Mouse (Mus musculus): ENCODE results near the gene Sphkap. TPM values are rescaled to one million over a fixed set of nuclear protein-coding genes. Genes with fewer than 3 reads are reported as not detected.

Gene Sphkap
- polyA plus RNA-seq, 1 experiment from 2014 or later = 0.38 TPM

- ATAC-seq = no peak
- 79% methylated on average over 6 of the region's 6 CpGs for WGBS
- no peak overlapping the region for H3K4me3 ChIP-seq (ENCODE audit: low read depth, low read length)
- no peak overlapping the region for H3K27ac ChIP-seq (ENCODE audit: low read depth, low read length)
- H3K9me3 ChIP-seq (ENCODE audit: control insufficient read depth) = no peaks in the 10 kb centered on the region
- H3K36me3 ChIP-seq (ENCODE audit: control insufficient read depth, insufficient read depth) = no peaks in the 10 kb centered on the region
- no peak overlapping the region for H3K9ac ChIP-seq (ENCODE audit: low read depth, low read length)
- no peaks in the 10 kb centered on the region for H3K27me3 ChIP-seq (replicated peaks; ENCODE audit: control insufficient read depth, insufficient read depth, low read length)
- no peak overlapping the region for H3K4me2 ChIP-seq (replicated peaks; ENCODE audit: low read depth)
- no peak for TF ChIP-seq CTCF (IDR thresholded peaks at IDR 0.05; ENCODE audit: low read depth)
- H3K4me1 ChIP-seq (replicated peaks; ENCODE audit: control insufficient read depth, insufficient read depth, low read length) = no peaks in the 10 kb centered on the region
These were observed 45.8 kb downstream of the Sphkap start for GRCm38 (mm10) chr1:83362168-83362567.

GRCm38 (mm10) chr1:83346453-83346852, 61.5 kb downstream of the Sphkap start:
- no peak for ATAC-seq
- Histone ChIP-seq H3K9ac (ENCODE audit: low read depth, low read length) (no peak overlapping the region), H3K27me3 (replicated peaks; ENCODE audit: control insufficient read depth, insufficient read depth, low read length) (no peaks in the 10 kb centered on the region), H3K4me2 (replicated peaks; ENCODE audit: low read depth) (no peak overlapping the region), H3K4me1 (replicated peaks; ENCODE audit: control insufficient read depth, insufficient read depth, low read length) (no peaks in the 10 kb centered on the region), H3K27ac (ENCODE audit: low read depth, low read length) (no peak overlapping the region), H3K36me3 (ENCODE audit: control insufficient read depth, insufficient read depth) (no peaks in the 10 kb centered on the region), H3K4me3 (ENCODE audit: low read depth, low read length) (no peak overlapping the region), H3K9me3 (ENCODE audit: control insufficient read depth) (no peaks in the 10 kb centered on the region)
- no peak for TF ChIP-seq CTCF (IDR thresholded peaks at IDR 0.05; ENCODE audit: low read depth)
- WGBS = 81% methylated on average over 1 of the region's 1 CpGs

GRCm38 (mm10) chr1:83345572-83345971, 62.4 kb downstream of the Sphkap start:
- H3K9ac ChIP-seq (ENCODE audit: low read depth, low read length) = no peak overlapping the region
- no peak for TF ChIP-seq CTCF (IDR thresholded peaks at IDR 0.05; ENCODE audit: low read depth)

GRCm38 (mm10) chr1:83345069-83345468, 62.9 kb downstream of the Sphkap start:
- no peaks in the 10 kb centered on the region for H3K27me3 ChIP-seq (replicated peaks; ENCODE audit: control insufficient read depth, insufficient read depth, low read length)
- 60% methylated on average over 3 of the region's 3 CpGs for WGBS
- no peaks in the 10 kb centered on the region for H3K36me3 ChIP-seq (ENCODE audit: control insufficient read depth, insufficient read depth)
- no peaks in the 10 kb centered on the region for H3K9me3 ChIP-seq (ENCODE audit: control insufficient read depth)
- H3K4me1 ChIP-seq (replicated peaks; ENCODE audit: control insufficient read depth, insufficient read depth, low read length) = no peaks in the 10 kb centered on the region
- no peak for ATAC-seq
- H3K4me2 ChIP-seq (replicated peaks; ENCODE audit: low read depth) = no peak overlapping the region
- H3K9ac ChIP-seq (ENCODE audit: low read depth, low read length) = no peak overlapping the region
- TF ChIP-seq CTCF (IDR thresholded peaks at IDR 0.05; ENCODE audit: low read depth) = no peak
- H3K4me3 ChIP-seq (ENCODE audit: low read depth, low read length) = no peak overlapping the region
- no peak overlapping the region for H3K27ac ChIP-seq (ENCODE audit: low read depth, low read length)

More at GRCm38 (mm10) chr1:83345572-83345971, 62.4 kb downstream of the Sphkap start:
- Histone ChIP-seq H3K27ac (ENCODE audit: low read depth, low read length) (no peak overlapping the region), H3K4me2 (replicated peaks; ENCODE audit: low read depth) (no peak overlapping the region), H3K4me3 (ENCODE audit: low read depth, low read length) (no peak overlapping the region), H3K9me3 (ENCODE audit: control insufficient read depth) (no peaks in the 10 kb centered on the region), H3K27me3 (replicated peaks; ENCODE audit: control insufficient read depth, insufficient read depth, low read length) (no peaks in the 10 kb centered on the region), H3K36me3 (ENCODE audit: control insufficient read depth, insufficient read depth) (no peaks in the 10 kb centered on the region), H3K4me1 (replicated peaks; ENCODE audit: control insufficient read depth, insufficient read depth, low read length) (no peaks in the 10 kb centered on the region)
- ATAC-seq = no peak
- 79% methylated on average over 14 of the region's 14 CpGs for WGBS

GRCm38 (mm10) chr1:83342726-83343250, 65.2 kb downstream of the Sphkap start:
- Histone ChIP-seq H3K27ac (ENCODE audit: low read depth, low read length) (no peak overlapping the region), H3K9ac (ENCODE audit: low read depth, low read length) (no peak overlapping the region), H3K9me3 (ENCODE audit: control insufficient read depth) (no peaks in the 10 kb centered on the region), H3K27me3 (replicated peaks; ENCODE audit: control insufficient read depth, insufficient read depth, low read length) (no peaks in the 10 kb centered on the region), H3K4me2 (replicated peaks; ENCODE audit: low read depth) (no peak overlapping the region), H3K36me3 (ENCODE audit: control insufficient read depth, insufficient read depth) (no peaks in the 10 kb centered on the region), H3K4me3 (ENCODE audit: low read depth, low read length) (no peak overlapping the region), H3K4me1 (replicated peaks; ENCODE audit: control insufficient read depth, insufficient read depth, low read length) (no peaks in the 10 kb centered on the region)
- no peak for TF ChIP-seq CTCF (IDR thresholded peaks at IDR 0.05; ENCODE audit: low read depth)
- WGBS = 87% methylated on average over 4 of the region's 4 CpGs
- ATAC-seq = no peak

- Histone ChIP-seq H3K27me3 (replicated peaks; ENCODE audit: control insufficient read depth, insufficient read depth, low read length) (no peaks in the 10 kb centered on the region), H3K27ac (ENCODE audit: low read depth, low read length) (no peak overlapping the region), H3K4me1 (replicated peaks; ENCODE audit: control insufficient read depth, insufficient read depth, low read length) (no peaks in the 10 kb centered on the region), H3K9me3 (ENCODE audit: control insufficient read depth) (no peaks in the 10 kb centered on the region), H3K36me3 (ENCODE audit: control insufficient read depth, insufficient read depth) (no peaks in the 10 kb centered on the region), H3K4me2 (replicated peaks; ENCODE audit: low read depth) (no peak overlapping the region), H3K4me3 (ENCODE audit: low read depth, low read length) (no peak overlapping the region), H3K9ac (ENCODE audit: low read depth, low read length) (no peak overlapping the region)
- TF ChIP-seq CTCF (IDR thresholded peaks at IDR 0.05; ENCODE audit: low read depth) = no peak
- ATAC-seq = no peak
- 84% methylated on average over 3 of the region's 3 CpGs for WGBS
These were observed 68.6 kb downstream of the Sphkap start for GRCm38 (mm10) chr1:83339358-83339757.

GRCm38 (mm10) chr1:83316917-83317316, 91.1 kb downstream of the Sphkap start:
- WGBS = 25% methylated on average over 4 of the region's 4 CpGs
- Histone ChIP-seq H3K36me3 (ENCODE audit: control insufficient read depth, insufficient read depth) (no peaks in the 10 kb centered on the region), H3K9ac (ENCODE audit: low read depth, low read length) (no peak overlapping the region), H3K4me2 (replicated peaks; ENCODE audit: low read depth) (no peak overlapping the region), H3K4me1 (replicated peaks; ENCODE audit: control insufficient read depth, insufficient read depth, low read length) (no peaks in the 10 kb centered on the region), H3K9me3 (ENCODE audit: control insufficient read depth) (no peaks in the 10 kb centered on the region), H3K27ac (ENCODE audit: low read depth, low read length) (no peak overlapping the region), H3K27me3 (replicated peaks; ENCODE audit: control insufficient read depth, insufficient read depth, low read length) (no peaks in the 10 kb centered on the region), H3K4me3 (ENCODE audit: low read depth, low read length) (no peak overlapping the region)
- ATAC-seq = no peak
- TF ChIP-seq CTCF (IDR thresholded peaks at IDR 0.05; ENCODE audit: low read depth) = no peak
